Mouse (Mus musculus): ENCODE measurements around the gene Cd248. TPM values are rescaled to one million over a fixed set of nuclear protein-coding genes. Genes with fewer than 3 reads are reported as not detected.
A peak's percentile ranks its signal among the peaks of the same experiment; 100 is the strongest.

Cd248 gene
- 11.0 and 15.2 TPM in 2 replicates for polyA plus RNA-seq (2015; fragmentation: Nextera tagmentation; extraction: Ambion mirVana)

DNA sequence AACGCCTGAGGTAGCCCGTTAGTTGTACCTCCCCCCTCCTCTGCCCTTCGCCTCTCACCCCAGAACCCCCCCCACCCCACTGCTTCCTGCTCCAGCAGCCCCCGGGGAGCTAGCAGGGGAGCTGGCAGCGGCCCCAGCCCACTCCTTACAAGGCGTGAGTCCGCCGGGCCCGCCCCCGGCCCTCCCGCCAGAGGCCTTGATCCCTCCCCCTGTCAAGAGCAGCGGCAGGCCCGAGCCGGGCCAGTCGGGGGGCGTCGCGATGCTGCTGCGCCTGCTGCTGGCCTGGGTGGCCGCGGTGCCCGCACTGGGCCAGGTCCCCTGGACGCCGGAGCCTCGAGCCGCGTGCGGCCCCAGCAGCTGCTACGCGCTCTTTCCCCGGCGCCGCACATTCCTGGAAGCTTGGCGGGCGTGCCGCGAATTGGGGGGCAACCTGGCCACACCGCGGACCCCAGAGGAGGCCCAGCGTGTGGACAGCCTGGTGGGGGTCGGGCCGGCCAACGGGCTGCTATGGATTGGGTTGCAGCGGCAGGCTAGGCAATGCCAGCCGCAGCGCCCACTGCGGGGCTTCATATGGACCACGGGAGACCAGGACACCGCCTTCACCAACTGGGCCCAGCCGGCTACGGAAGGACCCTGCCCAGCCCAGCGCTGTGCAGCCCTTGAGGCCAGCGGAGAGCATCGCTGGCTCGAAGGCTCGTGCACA lies at the start of gene Cd248:
Gene Cd248, plus strand, starts transcription at position 212 of the 703 bp plus-strand sequence.
- H3K27me3 ChIP-seq, result peaks cover 62% of the 10 kb centered on the region
- peak within 1 kb of the TSS; percentile 69 for H3K9ac ChIP-seq (replicated peaks)
- peaks cover 44% of the 10 kb centered on the region for H3K4me1 ChIP-seq (replicated peaks)
- ATAC-seq, result peak; percentile 24; the same call in 1 of the 2 replicates
- under 1% methylated on average over 55 of the region's 56 CpGs for WGBS
- H3K27ac ChIP-seq, result no peak within 1 kb of the TSS
- peak within 1 kb of the TSS; percentile 42 for H3K4me3 ChIP-seq (replicated peaks)
- peak within 1 kb of the TSS; percentile 67 for H3K4me2 ChIP-seq (replicated peaks)
- H3K9me3 ChIP-seq, result no peaks in the 10 kb centered on the region
- no peaks in the 10 kb centered on the region for H3K36me3 ChIP-seq

DNA sequence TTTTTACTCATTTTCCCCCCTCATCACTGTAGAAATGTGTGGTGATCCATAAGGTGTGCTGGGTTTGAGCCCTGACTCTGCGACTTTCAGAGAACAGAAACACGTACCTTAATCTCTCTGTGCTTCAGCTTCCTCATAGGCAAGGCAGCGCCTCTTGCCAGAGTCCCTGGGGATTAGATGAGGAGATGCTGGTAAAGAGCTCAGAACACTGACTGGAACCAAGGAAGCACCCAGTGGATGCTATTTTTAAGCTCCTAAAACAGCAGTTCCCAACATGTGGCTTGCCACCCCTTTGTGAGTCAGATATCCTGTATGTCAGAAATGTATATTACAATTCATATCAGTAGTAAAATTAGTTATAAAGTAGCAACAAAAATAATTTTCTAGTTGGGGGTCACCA lies 49.7 kb upstream of the Cd248 start:
- no peaks in the 10 kb centered on the region for H3K9me3 ChIP-seq
- 84% methylated on average over 3 of the region's 3 CpGs for WGBS
- no peak overlapping the region for H3K27ac ChIP-seq
- 0 out of 2 replicates have a peak, but pooled peaks cover under 1% of the 10 kb centered on the region for H3K4me1 ChIP-seq (replicated peaks)
- no peak overlapping the region for H3K4me3 ChIP-seq (replicated peaks)
- no peaks in the 10 kb centered on the region for H3K36me3 ChIP-seq
- no peak overlapping the region for H3K4me2 ChIP-seq (replicated peaks)
- ATAC-seq, result no peak
- no peak overlapping the region for H3K9ac ChIP-seq (replicated peaks)
- H3K27me3 ChIP-seq, result peaks cover 3% of the 10 kb centered on the region; the same call in 1 of the 2 replicates

DNA sequence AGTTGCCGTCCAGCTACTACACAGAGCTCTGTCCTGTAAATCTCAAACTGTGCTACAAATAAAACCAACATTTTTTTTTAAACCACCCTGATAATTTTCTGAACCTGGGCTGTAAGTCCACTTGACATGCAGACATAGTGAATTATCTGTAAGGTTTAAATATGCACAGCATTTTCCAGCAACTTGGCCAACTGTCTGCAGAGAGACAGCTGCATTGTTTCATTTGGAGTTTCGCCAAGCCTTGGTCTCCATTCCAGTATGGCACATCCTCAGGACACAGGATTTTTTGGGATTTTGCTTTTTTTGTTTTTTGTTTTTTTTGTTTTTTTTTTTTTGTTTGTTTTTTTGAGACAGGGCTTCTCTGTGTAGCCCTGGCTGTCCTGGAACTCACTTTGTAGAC lies 46.5 kb upstream of the Cd248 start:
- ATAC-seq, result no peak
- Histone ChIP-seq H3K4me3 (replicated peaks) (no peak overlapping the region), H3K9ac (replicated peaks) (no peak overlapping the region), H3K4me1 (replicated peaks) (peaks cover 11% of the 10 kb centered on the region), H3K27ac (no peak overlapping the region), H3K9me3 (no peaks in the 10 kb centered on the region), H3K36me3 (0 out of 2 replicates have a peak, but pooled peaks cover 4% of the 10 kb centered on the region), H3K4me2 (replicated peaks) (no peak overlapping the region), H3K27me3 (no peaks in the 10 kb centered on the region; the same call in 1 of the 2 replicates)
- 88% methylated on average over 2 of the region's 2 CpGs for WGBS

DNA sequence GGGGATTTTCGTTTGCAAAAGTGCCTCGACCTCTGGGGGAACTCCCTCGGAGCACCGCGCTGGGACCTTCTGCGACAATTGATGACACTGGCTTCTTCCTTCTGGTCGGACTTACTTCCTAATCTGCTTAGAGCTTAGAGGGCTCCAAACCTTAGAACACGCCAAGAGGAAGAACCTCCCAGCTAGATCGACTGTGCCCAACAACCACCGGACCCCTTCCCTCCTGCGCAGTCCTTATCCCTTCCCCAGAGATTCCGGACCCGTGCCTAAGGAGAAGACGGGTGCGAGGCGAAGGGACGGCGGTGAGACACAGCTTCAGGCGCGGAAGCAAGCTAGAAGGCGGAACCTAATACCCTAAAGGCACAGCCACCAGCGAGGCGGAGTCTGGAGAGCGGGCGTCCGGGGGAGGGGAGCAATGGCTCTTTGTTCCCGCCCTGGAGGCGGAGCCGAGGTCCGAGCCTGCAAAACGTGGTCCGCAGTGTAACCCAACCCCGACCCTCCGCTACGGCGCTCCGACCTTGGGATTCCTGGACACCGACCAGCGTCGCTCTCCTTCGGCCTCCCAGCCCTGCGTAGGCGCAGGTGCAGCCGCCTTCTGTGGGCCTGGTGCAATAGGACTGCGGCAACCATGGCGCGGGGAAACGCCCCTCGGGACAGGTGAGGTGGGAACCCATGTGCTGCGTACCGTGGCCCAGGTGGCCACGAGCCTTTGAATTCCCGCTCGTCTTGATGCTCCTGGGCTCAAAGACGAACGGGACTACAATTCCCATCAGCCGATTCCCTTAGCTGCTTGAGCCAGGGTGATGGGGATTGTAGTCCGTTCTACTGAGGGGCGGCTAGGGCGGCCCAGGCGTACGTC lies 44.0 kb upstream of the Cd248 start, which contains the start of gene Slc29a2:
Gene Slc29a2, plus strand, starts transcription at position 240 of the 859 bp plus-strand sequence.
- peak within 1 kb of the TSS; percentile 79 for H3K9ac ChIP-seq (replicated peaks)
- peaks cover 23% of the 10 kb centered on the region for H3K36me3 ChIP-seq
- WGBS, result under 1% methylated on average over 62 of the region's 62 CpGs
- peak within 1 kb of the TSS; percentile 66 for H3K4me3 ChIP-seq (replicated peaks)
- ATAC-seq, result peak; percentile 95
- peak within 1 kb of the TSS; percentile 90 for H3K27ac ChIP-seq
- peaks cover 11% of the 10 kb centered on the region for H3K4me1 ChIP-seq (replicated peaks)
- H3K27me3 ChIP-seq, result no peaks in the 10 kb centered on the region
- no peaks in the 10 kb centered on the region for H3K9me3 ChIP-seq
- H3K4me2 ChIP-seq (replicated peaks), result peak within 1 kb of the TSS; percentile 87

DNA sequence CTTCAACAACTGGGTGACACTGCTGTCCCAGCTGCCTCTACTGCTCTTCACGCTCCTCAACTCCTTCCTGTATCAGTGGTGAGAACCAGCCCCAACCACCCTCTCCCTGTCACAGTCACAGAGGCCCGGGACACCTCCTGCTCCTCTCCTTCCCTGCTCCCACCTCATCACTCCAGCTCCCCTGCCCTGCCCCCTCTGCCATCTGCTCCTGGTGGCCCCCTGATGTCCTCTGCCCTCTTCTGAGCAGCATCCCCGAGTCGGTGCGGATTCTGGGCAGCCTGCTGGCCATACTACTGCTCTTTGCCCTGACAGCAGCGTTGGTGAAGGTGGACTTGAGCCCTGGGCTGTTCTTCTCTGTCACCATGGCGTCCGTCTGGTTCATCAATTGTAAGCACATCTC lies 41.8 kb upstream of the Cd248 start:
- Histone ChIP-seq H3K4me3 (replicated peaks) (no peak overlapping the region), H3K36me3 (peaks cover 46% of the 10 kb centered on the region), H3K4me1 (replicated peaks) (peaks cover 11% of the 10 kb centered on the region), H3K9ac (replicated peaks) (no peak overlapping the region; the same call in 1 of the 2 replicates), H3K9me3 (no peaks in the 10 kb centered on the region), H3K27me3 (no peaks in the 10 kb centered on the region), H3K4me2 (replicated peaks) (no peak overlapping the region), H3K27ac (no peak overlapping the region)
- no peak for ATAC-seq
- 90% methylated on average over 8 of the region's 8 CpGs for whole genome bisulfite sequencing

DNA sequence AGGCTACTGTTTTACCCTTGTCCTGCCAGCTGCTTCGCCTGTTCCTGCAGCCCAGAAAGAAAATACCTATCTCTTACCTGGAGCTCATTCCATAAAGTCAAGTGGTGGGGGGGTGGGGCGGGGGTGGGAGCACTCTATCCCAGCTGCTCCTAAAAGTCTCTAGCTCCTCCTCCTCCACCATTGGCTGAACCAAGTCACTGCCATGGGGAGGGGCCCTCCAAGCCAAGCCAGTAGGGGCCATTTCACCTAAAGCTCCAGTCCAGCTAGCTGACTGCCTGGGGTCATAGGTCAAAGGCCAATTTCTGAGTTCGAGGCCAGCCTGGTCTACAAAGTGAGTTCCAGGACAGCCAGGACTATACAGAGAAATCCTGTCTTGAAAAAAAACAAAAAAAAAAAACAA lies 35.2 kb upstream of the Cd248 start:
- no peak overlapping the region for H3K9ac ChIP-seq (replicated peaks)
- H3K4me2 ChIP-seq (replicated peaks), result no peak overlapping the region
- H3K36me3 ChIP-seq, result peaks cover 39% of the 10 kb centered on the region
- H3K27ac ChIP-seq, result no peak overlapping the region
- H3K27me3 ChIP-seq, result no peaks in the 10 kb centered on the region
- WGBS, result 84% methylated on average over 3 of the region's 3 CpGs
- H3K4me1 ChIP-seq (replicated peaks), result no peaks in the 10 kb centered on the region; the same call in 1 of the 2 replicates
- H3K9me3 ChIP-seq, result no peaks in the 10 kb centered on the region
- no peak overlapping the region for H3K4me3 ChIP-seq (replicated peaks)
- ATAC-seq, result no peak

DNA sequence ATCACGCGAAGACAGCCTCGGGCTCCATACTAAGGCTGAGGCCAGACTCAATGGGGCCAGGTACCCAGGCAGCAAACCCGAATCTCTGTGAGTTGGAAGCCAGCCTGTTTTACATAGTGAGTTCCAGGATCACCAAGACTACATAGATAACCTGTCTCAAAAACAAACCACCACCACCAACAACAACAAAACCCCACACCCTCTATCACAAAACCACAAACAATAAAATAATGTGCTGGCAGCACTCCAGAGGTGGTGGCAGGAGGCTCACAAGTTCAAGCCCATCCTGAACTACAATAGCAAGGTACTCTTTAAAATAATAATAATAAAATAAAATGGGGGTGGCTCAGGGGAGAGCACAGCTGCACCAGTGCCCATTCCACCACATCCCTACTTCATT lies 31.3 kb upstream of the Cd248 start:
- 87% methylated on average over 4 of the region's 4 CpGs for WGBS
- no peak overlapping the region for H3K4me3 ChIP-seq (replicated peaks)
- no peak overlapping the region for H3K27ac ChIP-seq

DNA sequence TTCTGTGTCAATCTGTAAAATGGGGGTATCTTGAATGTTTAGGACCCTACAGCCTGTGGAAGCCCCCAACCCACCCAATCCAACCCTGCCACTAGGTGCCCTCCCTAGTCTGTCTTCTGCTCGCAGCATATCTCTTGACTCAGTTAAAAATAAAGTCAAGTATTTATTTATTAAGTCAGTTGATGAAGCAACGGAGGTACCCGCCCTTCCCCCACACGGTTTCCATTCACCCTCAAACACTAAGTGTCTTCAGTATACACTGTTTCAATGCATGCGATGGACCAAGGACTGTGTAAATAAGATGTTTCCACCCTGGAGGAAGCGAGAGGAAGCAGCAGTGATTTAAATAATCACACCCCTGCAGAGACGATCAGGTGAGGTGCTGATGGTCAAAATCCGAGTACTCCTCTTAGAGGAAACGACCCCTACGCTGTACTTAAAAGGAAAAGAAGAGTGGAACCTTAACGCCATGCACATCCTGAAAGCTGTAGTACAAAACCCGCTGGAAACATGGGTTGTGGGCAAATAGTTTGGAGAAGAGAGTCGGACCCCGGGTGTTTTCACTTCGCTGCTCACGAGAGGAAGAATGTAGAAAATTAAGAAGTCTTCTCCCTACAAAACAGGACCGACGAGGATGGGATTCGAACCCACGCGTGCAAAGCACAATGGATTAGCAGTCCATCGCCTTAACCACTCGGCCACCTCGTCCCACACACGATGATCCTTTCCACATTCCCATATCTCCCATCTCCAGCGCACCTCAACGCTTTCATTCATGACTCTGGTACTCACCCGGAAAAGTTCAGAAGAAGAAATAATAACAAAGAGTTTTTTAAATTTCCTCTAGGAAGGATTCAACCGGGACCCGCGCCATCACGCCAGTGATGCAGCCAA lies 30.0 kb upstream of the Cd248 start:
- Histone ChIP-seq H3K27ac (peak overlapping the region; percentile 90), H3K9me3 (no peaks in the 10 kb centered on the region), H3K4me1 (replicated peaks) (peaks cover 36% of the 10 kb centered on the region), H3K36me3 (peaks cover 7% of the 10 kb centered on the region; the same call in 1 of the 2 replicates), H3K27me3 (no peaks in the 10 kb centered on the region), H3K4me2 (replicated peaks) (peak overlapping the region; percentile 98), H3K9ac (replicated peaks) (peak overlapping the region; percentile 94), H3K4me3 (replicated peaks) (peak overlapping the region; percentile 81)
- 5% methylated on average over 32 of the region's 32 CpGs for WGBS
- peak; percentile 21 for ATAC-seq

More for the DNA sequence above, 31.3 kb upstream of the Cd248 start:
- Histone ChIP-seq H3K4me1 (replicated peaks) (peaks cover 22% of the 10 kb centered on the region), H3K9ac (replicated peaks) (no peak overlapping the region), H3K9me3 (no peaks in the 10 kb centered on the region), H3K4me2 (replicated peaks) (no peak overlapping the region), H3K36me3 (peaks cover 3% of the 10 kb centered on the region), H3K27me3 (no peaks in the 10 kb centered on the region)
- ATAC-seq, result no peak

DNA sequence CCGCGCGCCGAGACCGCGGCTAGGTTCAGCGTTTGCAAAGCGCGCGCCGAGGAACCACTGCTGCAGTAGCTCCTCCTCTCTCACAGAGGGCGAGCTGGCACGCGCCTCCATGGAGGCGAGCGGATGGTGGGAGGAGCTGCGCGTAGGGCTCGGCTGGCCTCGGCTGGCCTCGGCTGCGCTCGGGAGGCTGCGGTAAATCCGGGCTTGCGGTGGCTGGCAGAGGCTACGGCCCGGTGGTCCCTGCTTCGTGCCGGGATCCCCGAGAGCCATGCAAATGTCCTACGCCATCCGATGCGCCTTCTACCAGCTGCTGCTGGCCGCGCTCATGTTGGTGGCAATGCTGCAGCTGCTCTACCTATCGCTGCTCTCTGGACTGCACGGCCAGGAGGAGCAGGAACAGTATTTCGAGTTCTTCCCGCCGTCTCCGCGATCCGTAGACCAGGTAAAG lies 29.1 kb upstream of the Cd248 start, which contains the start of the genes B4gat1 and AC124502.3:
Gene B4gat1, plus strand, starts transcription at position 118 of the 448 bp plus-strand sequence.
Gene AC124502.3, plus strand, starts transcription at position 183 of the 448 bp plus-strand sequence.
- H3K4me1 ChIP-seq (replicated peaks), result peaks cover 36% of the 10 kb centered on the region
- H3K4me2 ChIP-seq (replicated peaks), result peak within 1 kb of the TSS; percentile 98
- H3K27ac ChIP-seq, result peak within 1 kb of the TSS; percentile 90
- peak within 1 kb of the TSS; percentile 94 for H3K9ac ChIP-seq (replicated peaks)
- H3K36me3 ChIP-seq, result peaks cover 12% of the 10 kb centered on the region
- ATAC-seq, result peak; percentile 91
- no peaks in the 10 kb centered on the region for H3K27me3 ChIP-seq
- no peaks in the 10 kb centered on the region for H3K9me3 ChIP-seq
- H3K4me3 ChIP-seq (replicated peaks), result peak within 1 kb of the TSS; percentile 81
- 0% methylated on average over 44 of the region's 44 CpGs for WGBS

DNA sequence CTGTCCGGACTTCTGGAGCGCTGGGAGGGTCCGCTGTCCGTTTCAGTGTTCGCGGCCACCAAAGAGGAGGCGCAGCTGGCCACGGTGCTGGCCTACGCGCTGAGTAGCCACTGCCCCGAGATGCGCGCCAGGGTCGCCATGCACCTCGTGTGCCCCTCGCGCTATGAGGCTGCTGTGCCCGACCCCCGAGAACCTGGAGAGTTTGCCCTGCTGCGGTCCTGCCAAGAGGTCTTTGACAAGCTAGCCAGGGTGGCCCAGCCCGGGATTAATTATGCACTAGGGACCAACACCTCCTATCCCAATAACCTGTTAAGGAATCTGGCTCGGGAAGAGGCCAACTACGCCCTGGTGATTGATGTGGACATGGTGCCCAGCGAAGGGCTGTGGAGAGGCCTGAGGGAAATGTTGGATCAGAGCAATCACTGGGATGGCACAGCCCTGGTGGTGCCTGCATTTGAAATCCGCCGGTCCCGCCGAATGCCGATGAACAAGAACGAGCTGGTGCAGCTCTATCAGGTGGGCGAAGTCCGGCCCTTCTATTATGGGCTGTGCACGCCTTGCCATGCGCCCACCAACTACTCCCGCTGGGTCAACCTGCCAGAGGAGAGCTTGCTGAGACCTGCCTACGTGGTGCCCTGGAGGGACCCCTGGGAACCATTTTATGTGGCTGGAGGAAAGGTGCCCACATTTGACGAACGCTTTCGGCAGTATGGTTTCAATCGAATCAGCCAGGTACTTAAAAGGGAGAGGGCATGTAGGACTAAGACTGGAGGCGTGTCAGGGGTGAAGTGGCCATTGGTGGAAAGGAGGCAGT lies 28.4 kb upstream of the Cd248 start:
- H3K4me3 ChIP-seq (replicated peaks), result peak overlapping the region; percentile 81
- H3K27ac ChIP-seq, result peak overlapping the region; percentile 90
- H3K9ac ChIP-seq (replicated peaks), result peak overlapping the region; percentile 94
- H3K4me2 ChIP-seq (replicated peaks), result peak overlapping the region; percentile 98
- peaks cover 36% of the 10 kb centered on the region for H3K4me1 ChIP-seq (replicated peaks)
- WGBS, result 12% methylated on average over 41 of the region's 41 CpGs
- H3K27me3 ChIP-seq, result no peaks in the 10 kb centered on the region
- H3K36me3 ChIP-seq, result peaks cover 17% of the 10 kb centered on the region
- ATAC-seq, result peak; percentile 26; the same call in 1 of the 2 replicates
- no peaks in the 10 kb centered on the region for H3K9me3 ChIP-seq
